Mouse (Mus musculus): ENCODE measurements at regions not wholly inside any gene's neighbourhood (a gene's known extent, or its start where the extent isn't known, plus 50 kb on each side); places are given as distances from the start of the nearest gene placed in this dataset.

DNA sequence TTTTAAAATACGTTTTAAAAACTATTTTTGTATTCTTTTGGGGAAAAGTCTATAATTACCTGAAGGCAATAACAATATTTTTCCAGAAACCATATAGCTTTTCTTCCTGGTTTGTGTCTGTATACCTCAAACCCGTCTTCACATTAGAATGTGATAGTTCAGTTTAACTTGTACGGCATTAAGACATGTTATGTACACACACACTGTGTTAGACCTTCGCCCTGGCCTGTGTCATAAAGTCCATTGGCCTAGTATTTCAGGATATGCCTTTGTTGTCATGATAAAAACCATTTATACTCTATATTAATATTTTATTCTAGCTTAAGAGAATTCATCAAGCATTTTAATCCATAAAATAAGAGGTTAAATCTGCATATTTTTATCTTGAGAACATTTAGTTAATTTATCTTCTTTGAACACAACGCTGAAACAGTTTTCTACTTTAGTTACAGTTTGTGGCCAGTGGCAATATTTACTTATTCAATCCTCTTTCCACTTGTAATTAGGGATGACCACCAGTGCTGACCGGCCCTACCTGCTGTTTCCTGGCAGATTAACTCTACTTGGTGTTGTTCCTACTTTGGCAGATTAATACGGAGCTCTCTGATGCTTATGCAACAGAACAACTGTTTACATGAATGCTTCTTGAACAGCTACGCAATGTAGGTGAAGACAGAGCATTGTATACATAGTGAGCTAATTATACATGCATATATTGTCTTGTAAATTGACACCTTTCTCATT, 158.6 kb upstream of the Sesn3 start:
- 92% methylated on average over 8 of the region's 8 CpGs for WGBS (ENCODE audit: missing documents)

DNA sequence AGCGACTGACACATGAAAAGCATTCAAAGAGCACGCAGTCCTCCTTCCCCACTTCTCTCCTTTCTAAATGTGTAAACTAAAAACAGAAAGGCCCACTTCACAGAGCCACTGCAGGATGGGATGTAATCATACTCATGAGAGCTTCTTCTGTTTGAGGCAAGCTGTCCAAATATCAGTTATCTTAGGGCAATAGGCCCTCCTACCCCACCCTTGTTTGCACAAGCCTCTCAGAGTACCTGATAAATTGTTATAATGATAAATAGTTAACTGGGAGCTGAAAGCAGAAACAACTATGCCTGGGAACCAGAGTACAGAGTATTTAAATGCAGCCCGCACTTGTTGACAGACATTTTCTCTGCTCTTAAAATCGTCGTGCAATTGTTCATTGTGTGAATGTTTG, 141.5 kb upstream of the Sesn3 start:
- Histone ChIP-seq H3K36me3 (ENCODE audit: inconsistent target) (no peaks in the 10 kb centered on the region), H3K79me2 (ENCODE audit: inconsistent target) (no peaks in the 10 kb centered on the region), H3K4me3 (ENCODE audit: inconsistent target) (no peak overlapping the region), H3K27ac (no peak overlapping the region)
- WGBS (ENCODE audit: missing documents): 97% methylated on average over 5 of the region's 5 CpGs

More for the DNA sequence above, 158.6 kb upstream of the Sesn3 start:
- Histone ChIP-seq H3K36me3 (ENCODE audit: inconsistent target) (no peaks in the 10 kb centered on the region), H3K79me2 (ENCODE audit: inconsistent target) (no peaks in the 10 kb centered on the region), H3K4me3 (ENCODE audit: inconsistent target) (no peak overlapping the region), H3K27ac (no peak overlapping the region)

DNA sequence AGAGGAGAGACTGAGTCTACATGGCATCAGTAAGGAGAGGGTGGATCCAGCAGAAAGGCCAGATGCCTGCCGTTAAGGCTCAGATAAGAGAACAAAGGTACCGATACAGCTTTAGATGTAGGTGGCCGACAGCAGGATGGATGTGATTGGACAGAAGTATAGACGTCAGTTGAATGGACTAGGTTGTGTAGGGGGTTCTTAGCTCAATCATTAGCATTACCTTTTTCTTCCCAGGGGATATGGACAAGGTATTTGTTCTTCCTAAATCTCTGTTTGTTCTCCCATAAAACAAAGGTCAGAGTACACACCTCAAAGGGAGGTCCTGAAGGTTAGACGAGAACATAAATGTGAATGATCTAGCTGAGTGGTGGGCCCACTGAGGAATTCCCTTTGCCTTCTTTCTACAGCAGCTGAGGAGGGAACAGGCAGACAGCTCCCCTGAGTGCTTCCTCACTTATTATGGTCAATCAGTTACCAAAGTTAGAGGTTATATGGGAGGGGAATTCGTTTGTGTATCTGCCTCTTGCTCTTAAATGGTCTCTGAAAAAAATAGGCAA, 139.9 kb upstream of the Sesn3 start:
- Histone ChIP-seq H3K4me3 (ENCODE audit: inconsistent target) (no peak overlapping the region), H3K36me3 (ENCODE audit: inconsistent target) (no peaks in the 10 kb centered on the region), H3K79me2 (ENCODE audit: inconsistent target) (no peaks in the 10 kb centered on the region), H3K27ac (no peak overlapping the region)
- WGBS (ENCODE audit: missing documents): 92% methylated on average over 6 of the region's 6 CpGs

DNA sequence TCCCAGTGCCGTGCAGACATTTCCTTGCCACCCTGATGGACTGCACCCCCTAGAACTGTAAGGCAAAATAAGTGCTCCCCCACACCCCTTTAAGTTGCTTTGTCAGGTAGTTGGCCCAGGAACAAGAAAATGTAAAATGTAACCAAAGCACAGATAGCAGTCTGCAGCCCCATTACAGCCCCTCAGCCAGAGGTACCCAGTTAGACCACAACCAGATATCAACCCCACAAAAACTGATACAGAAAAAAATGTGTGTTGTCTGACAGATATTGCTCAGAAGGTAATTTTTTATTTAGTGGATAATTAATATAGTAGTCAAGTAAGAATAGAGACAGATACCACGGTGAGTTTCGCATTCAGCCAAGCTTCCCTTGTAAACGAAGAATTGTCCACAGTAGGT, 133.5 kb upstream of the Sesn3 start:
- WGBS (ENCODE audit: missing documents): 92% methylated on average over 4 of the region's 4 CpGs

DNA sequence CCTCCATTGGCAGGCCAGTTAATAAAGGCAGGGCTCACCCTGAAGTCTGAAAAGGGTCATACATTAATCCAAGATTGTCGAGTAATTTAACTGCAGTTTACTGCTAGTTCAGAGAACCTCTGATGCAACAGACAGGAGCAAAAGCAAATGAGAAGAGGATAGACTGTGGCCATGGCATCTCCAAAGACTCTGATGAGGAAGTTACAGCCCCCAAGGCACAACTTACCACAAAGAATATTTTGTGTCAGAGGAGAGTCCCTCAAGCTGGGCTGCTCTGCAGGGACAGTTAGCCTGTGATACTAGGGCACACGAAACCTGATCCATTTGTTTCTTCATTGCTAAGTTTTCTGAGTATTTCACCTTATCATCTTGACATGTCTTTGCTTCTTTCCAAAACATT, 130.9 kb upstream of the Sesn3 start:
- H3K27ac ChIP-seq: no peak overlapping the region
- WGBS (ENCODE audit: missing documents): 28% methylated on average over 2 of the region's 2 CpGs
- H3K4me3 ChIP-seq (ENCODE audit: inconsistent target): no peak overlapping the region
- no peaks in the 10 kb centered on the region for H3K36me3 ChIP-seq (ENCODE audit: inconsistent target)
- no peaks in the 10 kb centered on the region for H3K79me2 ChIP-seq (ENCODE audit: inconsistent target)

More for the DNA sequence above, 133.5 kb upstream of the Sesn3 start:
- H3K27ac ChIP-seq: no peak overlapping the region
- H3K36me3 ChIP-seq (ENCODE audit: inconsistent target): no peaks in the 10 kb centered on the region
- H3K79me2 ChIP-seq (ENCODE audit: inconsistent target): no peaks in the 10 kb centered on the region
- H3K4me3 ChIP-seq (ENCODE audit: inconsistent target): no peak overlapping the region

DNA sequence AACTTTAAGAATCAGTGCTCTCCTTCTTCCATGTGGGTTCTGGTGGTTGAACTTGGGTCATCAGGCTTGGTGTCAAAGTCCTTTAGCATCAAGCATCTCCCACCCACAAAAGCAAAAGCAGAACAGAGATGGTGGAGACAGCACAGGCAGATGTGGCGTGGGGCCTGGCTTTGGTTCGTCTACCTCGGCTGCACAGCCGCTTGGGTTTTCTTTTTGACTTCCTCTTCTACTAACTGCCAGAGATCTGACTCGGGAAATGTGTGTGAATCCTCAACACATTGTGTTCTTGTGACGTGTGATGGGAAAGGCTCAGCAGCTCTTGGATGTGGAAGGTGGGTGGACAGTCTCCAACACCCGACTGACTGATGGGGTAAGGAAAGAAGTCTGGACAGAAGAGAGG, 127.8 kb upstream of the Sesn3 start:
- H3K4me3 ChIP-seq (ENCODE audit: inconsistent target): no peak overlapping the region
- WGBS (ENCODE audit: missing documents): 23% methylated on average over 7 of the region's 7 CpGs
- no peaks in the 10 kb centered on the region for H3K36me3 ChIP-seq (ENCODE audit: inconsistent target)
- no peak overlapping the region for H3K27ac ChIP-seq
- H3K79me2 ChIP-seq (ENCODE audit: inconsistent target): no peaks in the 10 kb centered on the region

DNA sequence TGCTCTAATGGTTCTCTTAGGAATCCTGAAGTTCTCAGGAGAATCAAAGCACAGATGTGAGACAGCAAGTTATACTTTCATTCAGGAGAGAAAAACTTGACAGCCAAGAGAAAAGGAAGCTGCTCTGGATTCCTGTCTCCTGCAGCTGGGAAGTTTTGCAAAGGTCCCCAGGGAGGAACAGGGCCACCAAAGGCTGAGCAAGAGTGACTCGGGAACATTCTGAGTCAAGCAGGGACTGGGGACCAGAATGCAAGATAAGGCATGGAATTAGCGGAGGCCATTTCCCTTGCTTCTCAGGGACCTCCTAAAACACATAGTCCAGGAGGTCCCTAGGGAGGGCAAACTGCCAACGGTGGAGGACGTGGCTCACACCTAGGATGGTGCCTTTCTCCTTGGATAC, 127.1 kb upstream of the Sesn3 start:
- 76% methylated on average over 4 of the region's 4 CpGs for WGBS (ENCODE audit: missing documents)
- Histone ChIP-seq H3K36me3 (ENCODE audit: inconsistent target) (no peaks in the 10 kb centered on the region), H3K4me3 (ENCODE audit: inconsistent target) (no peak overlapping the region), H3K27ac (no peak overlapping the region), H3K79me2 (ENCODE audit: inconsistent target) (no peaks in the 10 kb centered on the region)

DNA sequence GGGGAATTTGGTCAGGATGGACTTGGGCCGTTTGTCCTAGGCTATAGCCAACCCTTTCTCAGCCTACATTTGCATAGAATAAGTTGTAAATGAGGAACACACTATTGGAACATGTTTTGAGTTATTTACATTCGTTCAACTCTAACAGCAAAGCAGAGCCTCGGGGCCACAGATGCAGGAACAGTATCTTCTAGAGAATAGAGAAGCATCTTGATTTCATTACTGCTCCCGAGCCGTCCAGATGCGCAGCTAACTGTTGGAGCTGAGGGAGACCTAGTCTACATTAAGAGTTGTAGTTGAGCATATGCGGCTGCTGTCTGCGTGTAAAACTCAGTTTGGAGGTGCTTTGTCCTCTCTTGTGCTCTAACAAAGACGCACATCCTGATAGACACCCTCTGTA, 124.6 kb upstream of the Sesn3 start:
- Histone ChIP-seq H3K36me3 (ENCODE audit: inconsistent target) (no peaks in the 10 kb centered on the region), H3K4me3 (ENCODE audit: inconsistent target) (no peak overlapping the region), H3K27ac (no peak overlapping the region), H3K79me2 (ENCODE audit: inconsistent target) (no peaks in the 10 kb centered on the region)
- 95% methylated on average over 9 of the region's 9 CpGs for WGBS (ENCODE audit: missing documents)

DNA sequence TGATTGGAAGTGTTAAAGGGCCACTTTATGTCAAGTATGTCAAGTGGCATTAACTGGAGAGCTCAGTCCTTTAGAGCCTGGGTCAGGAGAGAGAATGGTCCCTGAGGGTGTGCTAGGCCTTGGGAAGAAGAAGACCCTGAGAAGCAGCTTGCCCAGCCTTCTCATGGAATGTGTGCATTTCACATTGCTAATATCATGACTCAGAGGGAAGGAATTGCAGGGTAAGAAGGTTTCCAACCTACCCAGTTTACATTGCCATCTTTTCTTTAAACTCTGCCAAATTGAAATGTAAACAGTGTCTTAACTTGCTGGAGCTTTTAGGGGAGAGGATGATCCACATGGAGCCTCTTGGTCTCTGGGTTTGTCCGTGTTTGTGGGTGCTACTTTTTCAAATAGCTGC, 117.9 kb upstream of the Sesn3 start:
- no peak overlapping the region for H3K4me3 ChIP-seq (ENCODE audit: inconsistent target)
- H3K27ac ChIP-seq: no peak overlapping the region
- 93% methylated on average over 1 of the region's 1 CpGs for WGBS (ENCODE audit: missing documents)
- H3K79me2 ChIP-seq (ENCODE audit: inconsistent target): no peaks in the 10 kb centered on the region
- H3K36me3 ChIP-seq (ENCODE audit: inconsistent target): no peaks in the 10 kb centered on the region

DNA sequence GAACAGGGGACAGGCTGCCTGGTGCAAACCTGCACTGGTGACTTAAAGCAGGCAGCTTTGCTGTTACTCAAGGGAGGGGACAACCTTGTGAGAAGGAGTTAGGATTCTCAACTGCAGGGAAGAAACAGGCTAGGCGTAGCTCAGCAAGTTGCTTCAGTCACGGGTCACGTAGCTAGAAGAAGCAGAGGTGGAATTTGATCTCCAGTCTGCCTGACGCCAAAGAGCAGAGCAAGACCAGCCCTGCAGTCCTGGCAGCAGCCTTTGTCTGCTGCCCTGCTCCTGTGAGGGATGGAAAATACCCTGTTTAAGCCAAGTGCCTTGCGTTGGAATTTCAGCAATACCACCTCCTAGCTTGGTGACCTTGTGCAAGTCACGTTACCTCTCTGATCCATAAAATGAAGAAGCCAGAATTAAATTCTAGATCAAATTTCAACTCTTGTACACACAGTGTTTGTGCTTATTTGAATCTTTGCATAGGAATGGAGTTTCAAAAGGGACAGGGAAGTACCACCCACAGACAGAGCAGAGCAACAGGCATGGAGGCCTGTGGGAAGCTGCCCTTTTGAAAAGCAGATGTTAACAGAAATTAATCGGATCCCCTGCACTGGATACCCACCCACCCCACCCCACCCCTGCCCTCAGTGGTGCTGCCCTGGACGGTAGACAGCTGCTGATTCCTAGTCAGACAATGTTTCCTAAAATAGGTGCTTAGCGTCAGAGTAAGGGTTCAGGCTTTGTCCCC, 116.6 kb upstream of the Sesn3 start:
- no peaks in the 10 kb centered on the region for H3K79me2 ChIP-seq (ENCODE audit: inconsistent target)
- 88% methylated on average over 9 of the region's 9 CpGs for WGBS (ENCODE audit: missing documents)
- H3K4me3 ChIP-seq (ENCODE audit: inconsistent target): no peak overlapping the region
- H3K27ac ChIP-seq: no peak overlapping the region
- H3K36me3 ChIP-seq (ENCODE audit: inconsistent target): no peaks in the 10 kb centered on the region

DNA sequence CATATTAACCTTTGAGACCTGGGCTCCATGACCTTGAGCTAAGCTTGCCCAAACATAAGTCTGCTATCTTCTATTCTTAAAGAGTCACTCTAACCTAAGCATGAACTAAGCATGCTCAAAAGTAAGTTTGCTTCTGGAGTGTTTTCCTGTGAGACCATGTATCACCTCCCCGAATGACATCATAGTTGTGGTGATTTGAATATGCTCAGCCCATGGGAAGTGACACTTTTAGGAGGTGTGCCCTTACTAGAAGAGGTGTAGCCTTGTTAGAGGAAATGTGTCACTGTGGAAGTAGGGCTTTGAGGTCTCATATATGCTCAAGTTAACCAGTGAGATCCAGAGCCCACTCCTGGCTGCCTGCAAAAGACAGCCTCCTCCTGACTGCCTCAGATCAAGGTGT, 114.7 kb upstream of the Sesn3 start:
- Histone ChIP-seq H3K79me2 (ENCODE audit: inconsistent target) (no peaks in the 10 kb centered on the region), H3K36me3 (ENCODE audit: inconsistent target) (no peaks in the 10 kb centered on the region), H3K27ac (no peak overlapping the region), H3K4me3 (ENCODE audit: inconsistent target) (no peak overlapping the region)
- WGBS (ENCODE audit: missing documents): 100% methylated on average over 1 of the region's 1 CpGs

DNA sequence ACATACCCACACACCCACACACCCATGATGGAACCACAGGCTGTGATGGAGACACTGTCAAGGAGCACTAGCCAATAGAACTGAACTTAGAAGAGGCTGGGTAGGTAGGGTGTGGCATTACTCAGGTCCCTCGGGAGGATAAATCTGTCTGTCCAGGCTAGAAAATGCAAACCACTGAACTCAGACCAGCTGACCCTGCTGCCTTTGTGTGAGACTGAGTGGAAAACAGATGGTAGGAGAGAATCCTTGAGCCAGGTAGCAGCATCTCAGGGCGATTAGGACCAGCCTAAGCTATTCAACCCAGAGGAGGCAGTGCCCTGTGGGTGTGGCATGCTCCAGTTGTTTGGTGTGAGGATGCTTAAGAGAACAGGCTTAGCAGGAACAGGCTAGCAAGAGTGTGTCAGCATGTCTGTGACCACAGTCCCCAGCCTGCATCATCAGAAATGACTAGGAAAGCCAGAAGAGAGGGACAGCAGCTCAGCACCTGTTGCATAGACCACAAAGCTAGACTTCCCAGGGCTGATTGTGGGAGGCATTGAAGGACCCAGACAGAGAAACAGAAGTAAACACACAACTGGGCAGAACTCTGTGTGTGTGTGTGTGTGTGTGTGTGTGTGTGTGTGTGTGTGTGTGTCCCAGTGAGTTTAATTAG, 103.2 kb upstream of the Sesn3 start:
- Histone ChIP-seq H3K27ac (no peak overlapping the region), H3K79me2 (ENCODE audit: inconsistent target) (no peaks in the 10 kb centered on the region), H3K4me3 (ENCODE audit: inconsistent target) (no peak overlapping the region), H3K36me3 (ENCODE audit: inconsistent target) (no peaks in the 10 kb centered on the region)
- WGBS (ENCODE audit: missing documents): 68% methylated on average over 2 of the region's 2 CpGs

DNA sequence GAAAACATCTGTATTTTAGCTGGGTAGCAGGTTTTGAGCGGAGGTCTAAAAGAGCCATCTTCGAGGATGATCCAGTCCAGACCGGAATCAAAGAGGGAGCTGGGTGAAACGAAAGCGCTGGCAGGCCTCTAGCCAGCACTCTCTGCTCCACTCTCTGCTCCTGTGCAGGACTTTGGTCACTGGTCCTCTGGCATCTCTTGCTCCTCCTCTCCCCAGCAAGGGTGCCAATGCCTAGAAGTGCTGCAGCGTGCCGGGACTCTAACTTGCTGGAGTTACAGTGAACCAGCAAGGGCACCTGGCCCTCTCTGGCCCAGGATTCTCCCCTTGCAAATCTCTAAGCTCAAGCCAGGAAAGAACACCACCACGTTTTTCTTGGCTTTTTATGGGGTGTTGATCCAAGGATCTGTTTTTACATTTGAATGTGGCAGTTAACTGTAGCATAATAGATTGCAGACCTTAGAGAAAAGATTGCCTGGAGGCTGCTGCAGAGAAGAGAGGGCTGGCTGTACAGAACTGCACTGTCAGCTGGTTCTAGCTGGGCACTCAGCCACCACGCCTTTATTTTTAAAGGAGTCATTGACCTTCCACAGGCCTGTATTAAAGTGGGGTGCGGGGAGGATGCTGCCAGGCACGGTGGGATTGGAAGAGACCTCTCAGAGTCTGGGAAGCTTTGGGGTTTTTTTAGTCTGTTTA, 101.1 kb upstream of the Sesn3 start:
- no peaks in the 10 kb centered on the region for H3K36me3 ChIP-seq (ENCODE audit: inconsistent target)
- H3K4me3 ChIP-seq (ENCODE audit: inconsistent target): no peak overlapping the region
- H3K27ac ChIP-seq: no peak overlapping the region
- 81% methylated on average over 11 of the region's 11 CpGs for WGBS (ENCODE audit: missing documents)
- no peaks in the 10 kb centered on the region for H3K79me2 ChIP-seq (ENCODE audit: inconsistent target)

DNA sequence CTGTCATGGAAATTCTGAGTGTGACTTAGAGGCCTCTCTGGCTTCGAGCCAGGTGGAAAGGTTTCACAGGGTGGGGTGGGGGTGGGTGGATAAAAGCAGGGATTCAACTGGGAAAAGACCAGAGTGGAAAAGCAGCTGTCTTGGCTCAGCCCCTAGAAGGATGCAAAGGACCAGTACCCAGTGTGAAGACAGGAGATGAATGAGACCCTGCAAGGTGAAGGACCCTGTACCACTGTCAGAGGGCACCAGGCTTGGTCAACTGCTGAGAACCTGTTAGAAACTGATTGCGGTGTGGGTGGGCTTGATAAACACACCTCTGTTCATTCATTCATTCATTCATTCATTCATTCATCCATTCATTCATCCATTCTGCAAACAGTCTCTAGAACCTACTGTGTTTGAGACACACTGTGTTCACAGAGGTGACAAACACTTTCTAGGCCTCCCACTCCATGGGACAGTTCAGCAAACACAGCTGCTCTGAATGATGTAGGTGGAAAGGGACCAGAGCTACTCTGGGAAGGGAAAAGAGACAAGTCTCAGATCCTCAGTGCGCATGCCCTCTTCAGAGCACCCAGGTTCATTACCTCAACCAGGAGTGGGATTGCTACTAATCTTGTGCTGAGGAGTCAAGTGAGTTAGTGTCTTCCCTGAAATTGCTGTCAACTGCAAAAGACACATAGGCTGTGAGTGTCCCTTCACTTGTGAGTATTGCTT, 100.4 kb upstream of the Sesn3 start:
- Histone ChIP-seq H3K4me3 (ENCODE audit: inconsistent target) (no peak overlapping the region), H3K27ac (no peak overlapping the region), H3K36me3 (ENCODE audit: inconsistent target) (no peaks in the 10 kb centered on the region), H3K79me2 (ENCODE audit: inconsistent target) (no peaks in the 10 kb centered on the region)
- WGBS (ENCODE audit: missing documents): 87% methylated on average over 3 of the region's 3 CpGs
